Mouse (Mus musculus) lung, postnatal 14 days (tissue): Measurements from ENCODE around the gene Eml6.
A peak's percentile ranks its signal among the peaks of the same experiment; 100 is the strongest.
"Not testable (repeated sequence)": the region's sequence is repeated elsewhere in the genome, so short reads cannot be mapped to it uniquely, and the experiment has no call there.

Experiments
- DNase-seq: peaks from one replicate; pipeline ENCODE4 v3.0.0; 2021

Gene Eml6

DNA sequence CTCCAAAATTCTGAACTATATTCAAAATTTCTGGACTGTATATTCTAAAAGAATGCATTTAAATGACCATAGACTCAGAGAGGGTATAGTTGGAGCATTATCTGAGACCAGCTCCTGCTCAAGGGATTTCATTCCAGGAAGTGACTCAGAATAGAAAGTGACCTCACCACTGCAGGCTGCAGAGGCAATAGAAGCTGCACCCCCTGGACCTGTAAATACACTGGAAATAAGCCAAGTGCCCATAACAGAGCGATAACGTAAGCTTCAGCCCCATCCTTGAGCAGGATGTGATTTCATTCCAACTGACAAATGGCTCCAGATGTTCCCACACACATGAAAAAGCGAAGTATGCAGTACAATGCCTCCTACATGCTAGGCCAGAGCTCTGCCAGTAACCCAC, 186.1 kb downstream of the Eml6 start:
- peak; percentile 8 for DNase-seq

DNA sequence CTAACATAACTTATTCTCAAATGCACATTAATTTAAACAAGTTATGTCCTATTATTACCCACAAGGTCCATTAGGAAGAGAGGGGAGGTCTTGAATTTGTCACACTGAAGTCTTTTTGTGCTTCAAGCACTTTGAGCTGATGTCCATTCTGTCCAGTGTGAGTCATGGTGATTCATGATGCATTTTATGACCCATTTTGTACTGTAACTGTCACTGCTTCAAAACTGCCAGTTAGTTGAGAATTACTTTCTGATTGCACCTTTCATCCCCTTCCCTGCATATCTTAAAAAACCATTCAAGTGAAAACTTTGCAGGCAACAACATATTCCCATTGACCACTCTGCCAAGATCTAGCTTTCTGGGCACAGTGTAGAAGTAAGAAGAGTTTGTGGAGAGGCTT, 188.8 kb downstream of the Eml6 start:
- DNase-seq, result no peak

DNA sequence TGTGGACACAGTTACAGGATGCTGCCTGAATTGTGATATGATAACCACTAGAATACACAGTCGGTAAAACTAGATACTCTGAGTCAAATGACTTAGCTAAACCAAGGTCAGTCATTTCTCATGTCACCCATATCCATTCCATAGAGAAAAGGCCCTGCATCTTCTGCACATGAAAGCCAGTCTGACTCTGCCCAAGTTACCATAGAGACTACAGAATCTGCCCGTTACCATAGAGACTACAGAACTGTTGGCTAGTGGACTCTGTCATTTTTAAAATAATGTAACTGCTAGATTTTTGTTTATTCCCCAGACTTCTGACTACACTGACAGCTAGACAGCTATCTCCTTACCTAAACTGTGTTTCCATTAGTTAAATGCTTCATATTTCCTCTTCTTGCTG, 198.1 kb downstream of the Eml6 start:
- DNase-seq, result no peak

DNA sequence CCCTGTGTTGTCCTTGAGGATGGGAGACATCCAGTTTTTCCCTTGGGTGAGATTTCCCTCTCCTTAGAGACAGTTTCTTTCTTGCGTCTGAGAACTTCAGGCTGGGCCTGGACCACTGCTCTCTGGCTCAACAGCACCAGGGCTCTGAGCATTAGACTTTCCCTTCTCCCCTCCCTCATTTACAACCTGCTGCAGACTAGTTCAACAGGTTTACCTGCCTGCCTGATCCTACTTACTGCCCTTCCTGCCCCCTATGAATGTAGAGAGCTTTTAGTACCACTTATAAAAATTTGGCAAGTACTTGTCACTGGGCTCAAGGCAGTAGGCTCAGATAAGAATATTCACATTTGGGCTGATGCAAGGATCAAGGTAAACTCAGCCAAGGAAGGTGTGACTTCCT, 199.8 kb downstream of the Eml6 start:
- no peak for DNase-seq

DNA sequence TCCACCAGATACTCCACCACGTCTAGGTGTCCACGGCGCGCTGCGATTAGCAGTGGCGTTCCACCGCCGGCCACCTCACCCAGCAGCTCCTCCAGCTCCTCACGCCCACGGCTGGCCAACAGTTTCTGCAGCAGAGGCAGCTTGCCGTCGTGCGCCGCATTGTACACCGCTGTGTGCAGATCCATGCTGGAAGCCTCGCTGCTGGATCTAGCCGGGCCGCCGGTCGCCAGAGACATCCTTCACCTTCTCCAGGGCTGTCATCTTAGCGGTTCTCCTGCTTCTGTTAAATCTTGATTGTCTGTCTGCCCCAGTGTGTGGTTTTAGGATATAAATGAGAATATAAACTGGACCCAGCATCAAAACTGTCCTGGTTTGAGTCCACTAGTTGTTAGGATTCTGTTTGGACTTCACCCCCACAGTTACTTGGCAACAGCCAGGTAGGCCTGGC, 200.5 kb downstream of the Eml6 start, which contains the start of gene 4931440F15Rik:
4931440F15Rik (minus strand) TSS at position 398 of the 448 bp plus-strand sequence.
- not testable (repeated sequence) for DNase-seq

DNA sequence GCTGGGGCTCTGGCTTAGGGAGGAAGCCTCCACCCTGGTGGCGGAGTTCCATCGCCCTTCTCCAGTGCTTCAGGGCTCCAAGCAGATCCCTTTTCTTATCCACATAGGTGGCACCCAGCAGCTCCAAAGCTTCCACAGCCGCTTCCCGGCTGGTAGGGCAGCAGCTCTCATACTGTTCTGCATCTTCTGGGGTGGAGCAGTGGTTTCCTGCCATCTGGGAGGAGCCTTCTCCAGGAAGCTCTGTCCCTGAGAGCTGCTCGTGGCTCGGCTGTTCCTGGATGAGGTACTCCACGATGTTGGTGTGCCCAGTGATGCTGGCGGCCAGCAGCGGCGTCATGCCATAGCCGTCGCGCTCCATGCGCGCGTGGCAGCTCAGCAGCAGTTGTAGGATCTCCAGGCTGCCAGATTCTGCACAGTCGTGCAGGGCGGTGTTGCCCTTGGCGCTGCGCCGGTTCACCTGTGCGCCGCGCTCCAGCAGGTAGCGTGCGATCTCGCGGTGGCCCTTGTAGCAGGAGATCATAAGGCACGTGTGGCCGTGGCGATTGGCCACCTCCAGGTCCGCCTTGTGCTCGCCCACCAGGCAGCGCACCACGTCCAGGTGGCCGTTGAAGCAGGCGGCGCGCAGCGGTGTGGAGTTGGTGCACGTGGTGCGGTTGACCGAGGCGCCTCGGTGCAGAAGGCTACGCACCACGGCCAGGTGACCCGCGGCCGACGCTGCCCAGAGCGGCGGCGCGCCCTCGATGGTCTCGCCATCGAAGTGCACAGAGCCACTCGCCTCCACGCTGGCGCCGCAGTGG, 201.2 kb downstream of the Eml6 start:
- DNase-seq, result not testable (repeated sequence)

DNA sequence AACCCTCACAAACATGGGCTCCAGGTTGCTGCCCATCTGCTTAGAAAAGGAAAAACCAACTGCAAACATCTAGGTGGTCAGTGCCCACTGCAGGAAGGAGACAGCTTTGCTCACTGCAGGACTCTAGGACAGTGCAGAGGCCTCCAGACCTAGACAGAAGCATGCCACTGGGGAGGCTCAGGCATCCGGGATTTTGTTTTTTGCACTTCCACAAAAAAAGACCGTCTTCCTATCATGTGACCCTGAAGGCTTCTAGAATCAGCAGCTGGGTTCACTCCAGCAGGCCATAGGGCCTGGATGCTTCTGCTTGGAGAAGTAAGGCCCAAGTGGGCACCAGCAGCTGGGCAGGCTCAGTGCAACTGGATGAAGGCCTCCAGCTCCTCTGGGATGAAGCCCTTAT, 202.7 kb downstream of the Eml6 start:
- no peak for DNase-seq

DNA sequence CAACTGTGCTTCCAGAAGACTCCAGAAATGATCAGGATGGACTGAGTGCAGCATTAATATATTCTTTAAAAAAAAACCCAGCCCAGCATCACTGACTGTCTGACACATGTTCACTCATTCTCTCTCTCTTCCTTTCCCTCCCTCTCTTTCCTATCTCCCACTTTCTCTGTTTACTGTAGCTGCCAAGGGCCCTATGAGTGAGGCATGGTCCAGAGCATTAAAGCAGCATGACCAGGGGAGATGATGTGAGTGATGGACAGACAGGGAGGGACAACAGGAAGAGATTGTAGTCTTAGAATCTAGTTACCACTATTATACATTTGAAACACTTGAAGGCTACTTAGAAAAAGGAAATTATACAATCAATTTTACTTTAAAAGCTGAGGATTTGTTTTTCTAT, 210.2 kb downstream of the Eml6 start:
- no peak for DNase-seq

DNA sequence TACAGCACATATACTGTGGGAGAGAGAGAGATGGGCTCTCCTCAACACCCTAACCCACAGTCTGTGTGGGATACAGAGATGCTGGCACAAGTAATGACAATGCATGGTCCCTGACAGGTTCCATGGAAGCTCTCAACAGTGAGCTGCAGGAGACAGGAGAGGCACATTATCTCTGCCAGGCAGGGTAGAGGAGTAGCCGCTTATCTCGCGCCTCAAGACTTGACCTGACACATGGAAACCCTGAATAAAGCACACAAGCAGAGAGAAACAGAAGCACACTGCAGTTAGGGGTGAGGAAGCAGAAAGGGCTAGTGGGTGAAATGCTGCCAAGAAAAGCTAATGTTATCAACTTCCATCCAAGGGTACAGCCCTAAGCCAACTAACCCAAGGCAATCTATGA, 210.6 kb downstream of the Eml6 start:
- DNase-seq, result no peak

DNA sequence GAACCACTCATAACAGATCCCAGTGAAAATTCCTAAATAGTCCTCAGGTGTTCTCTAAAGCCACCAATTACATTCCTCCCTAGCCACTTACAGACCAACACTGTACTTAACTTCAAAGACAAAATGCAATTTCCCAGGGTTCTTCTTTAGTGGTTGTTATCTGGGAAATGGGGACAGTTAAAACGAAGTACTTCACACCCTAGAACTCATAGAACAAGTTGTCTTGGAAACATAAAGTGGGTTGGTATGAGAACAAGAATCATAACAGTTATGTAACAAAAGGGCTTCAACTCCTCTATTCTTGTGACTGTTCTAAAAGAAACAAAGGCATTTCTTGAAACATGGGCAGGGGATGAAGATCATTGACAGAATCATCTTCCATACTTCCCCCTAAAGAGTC, 212.6 kb downstream of the Eml6 start:
- no peak for DNase-seq

DNA sequence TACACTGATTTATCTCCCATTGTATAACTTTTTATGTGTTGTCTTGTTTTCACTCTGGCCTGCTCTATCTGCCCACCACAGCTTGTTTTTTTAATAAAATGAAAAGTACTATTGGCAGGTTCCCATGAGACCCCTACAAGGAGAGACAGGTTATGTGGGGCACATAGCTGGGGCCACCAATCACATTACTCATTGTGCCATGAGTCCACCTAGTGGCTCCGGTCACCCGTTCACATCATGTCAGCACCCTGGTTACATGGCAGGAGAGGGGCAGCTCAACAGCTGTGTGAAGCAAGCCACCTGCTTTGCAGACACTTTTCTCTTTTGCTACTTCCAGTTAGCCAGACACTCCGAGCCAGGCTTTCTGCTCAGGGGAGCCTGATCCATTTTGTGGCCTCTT, 213.4 kb downstream of the Eml6 start:
- DNase-seq, result no peak

DNA sequence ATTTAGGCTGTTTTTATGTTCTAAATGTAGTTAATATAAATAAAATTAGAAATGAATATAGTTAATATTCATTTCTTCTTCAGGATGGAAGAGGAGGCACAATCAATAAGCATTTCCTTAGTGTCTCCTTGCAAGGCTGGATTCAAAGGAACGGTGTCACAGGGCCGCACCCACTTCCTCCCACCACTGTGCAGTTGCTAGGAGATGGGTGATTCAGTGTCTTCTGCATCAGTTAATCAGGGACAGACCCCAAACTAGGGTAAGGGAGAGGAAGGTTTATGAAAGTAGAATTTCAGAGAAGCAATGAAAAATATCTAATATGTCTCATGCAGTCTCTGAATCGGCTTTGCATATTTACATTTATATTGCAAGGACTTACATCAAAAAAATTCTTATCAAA, 215.5 kb downstream of the Eml6 start:
- DNase-seq, result no peak

DNA sequence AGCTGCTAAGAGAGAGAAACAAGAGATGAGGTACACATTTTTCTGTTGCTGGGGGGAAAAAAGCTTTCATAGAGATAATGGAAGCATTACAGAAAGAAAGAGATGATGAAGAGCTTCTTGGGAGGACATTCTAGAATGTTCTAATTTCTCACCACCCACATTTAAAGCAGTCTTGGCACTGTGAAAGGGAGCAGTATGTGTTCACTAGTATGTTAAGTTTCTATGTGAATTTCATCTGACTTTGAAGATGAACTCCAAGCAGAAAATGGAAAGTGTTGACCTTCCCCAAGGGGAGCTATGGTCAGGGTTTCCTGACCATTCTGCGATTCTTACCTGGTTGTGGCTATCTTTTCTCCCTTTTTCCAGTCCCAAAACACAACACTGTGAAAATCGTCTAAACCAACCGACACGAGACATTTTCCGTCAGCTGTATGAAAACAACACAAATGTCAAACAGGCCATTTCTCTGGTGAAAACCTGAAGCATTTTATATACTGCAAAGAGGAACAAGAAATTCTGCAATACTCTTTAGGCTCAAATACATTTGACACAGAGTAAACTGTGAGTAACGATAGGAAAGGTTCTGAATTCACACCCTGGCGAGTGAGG, 216.7 kb downstream of the Eml6 start:
- DNase-seq, result no peak

DNA sequence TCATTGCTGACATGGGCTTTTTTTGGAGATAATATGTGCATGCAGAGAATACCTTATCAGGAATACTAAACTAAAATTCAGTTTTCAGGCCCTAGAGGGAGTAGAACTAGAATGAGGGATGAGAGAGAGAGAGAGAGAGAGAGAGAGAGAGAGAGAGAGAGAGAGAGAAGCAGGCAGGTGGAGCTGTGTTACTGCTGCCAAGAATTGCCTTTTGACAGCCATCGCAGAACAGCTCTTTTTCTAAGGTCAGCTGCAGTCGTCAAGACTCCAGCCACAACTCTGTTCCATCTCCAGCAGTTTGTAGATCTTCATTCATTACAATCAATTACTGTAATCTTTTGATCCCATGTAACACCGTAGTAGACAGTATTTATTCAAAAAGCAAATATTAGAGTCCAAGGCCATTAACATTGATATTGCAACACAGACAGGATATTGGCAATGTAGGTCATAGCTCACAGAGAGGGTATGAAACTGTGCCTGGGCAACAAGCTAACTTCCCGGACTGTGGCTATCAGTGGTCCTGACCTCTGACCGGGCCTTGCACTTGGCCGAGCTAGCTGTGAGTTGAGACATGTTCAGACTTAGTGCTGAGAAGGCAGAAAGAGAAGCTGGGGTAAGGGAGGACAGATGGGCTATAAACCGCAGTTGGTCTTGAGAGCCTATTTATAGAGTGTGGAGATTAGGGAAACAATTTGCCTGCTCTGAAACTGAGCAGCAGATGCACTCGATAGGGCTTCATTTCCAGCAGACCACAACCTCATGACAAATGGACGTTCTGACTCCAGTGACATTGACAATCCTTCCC, 217.5 kb downstream of the Eml6 start:
- DNase-seq, result peak; percentile 42

DNA sequence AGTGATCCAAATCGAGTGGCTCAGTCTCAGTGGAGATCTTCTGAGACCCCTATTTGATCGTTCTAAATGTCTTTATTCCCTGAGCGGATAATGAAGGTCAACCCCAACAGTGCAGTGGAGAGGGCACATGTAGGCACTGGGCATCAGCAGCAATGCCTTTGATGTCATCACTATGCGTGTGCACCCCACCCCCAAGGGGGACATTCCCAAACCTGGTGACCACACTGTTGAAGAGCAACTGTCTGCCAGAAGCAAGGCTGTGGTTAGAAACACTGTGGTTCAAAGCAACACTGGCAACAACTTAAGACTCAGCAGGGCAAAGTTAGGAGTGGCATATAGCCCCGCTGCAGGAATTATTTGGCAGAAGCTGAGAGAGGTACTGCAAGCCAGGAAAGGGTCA, 218.5 kb downstream of the Eml6 start:
- DNase-seq, result no peak

DNA sequence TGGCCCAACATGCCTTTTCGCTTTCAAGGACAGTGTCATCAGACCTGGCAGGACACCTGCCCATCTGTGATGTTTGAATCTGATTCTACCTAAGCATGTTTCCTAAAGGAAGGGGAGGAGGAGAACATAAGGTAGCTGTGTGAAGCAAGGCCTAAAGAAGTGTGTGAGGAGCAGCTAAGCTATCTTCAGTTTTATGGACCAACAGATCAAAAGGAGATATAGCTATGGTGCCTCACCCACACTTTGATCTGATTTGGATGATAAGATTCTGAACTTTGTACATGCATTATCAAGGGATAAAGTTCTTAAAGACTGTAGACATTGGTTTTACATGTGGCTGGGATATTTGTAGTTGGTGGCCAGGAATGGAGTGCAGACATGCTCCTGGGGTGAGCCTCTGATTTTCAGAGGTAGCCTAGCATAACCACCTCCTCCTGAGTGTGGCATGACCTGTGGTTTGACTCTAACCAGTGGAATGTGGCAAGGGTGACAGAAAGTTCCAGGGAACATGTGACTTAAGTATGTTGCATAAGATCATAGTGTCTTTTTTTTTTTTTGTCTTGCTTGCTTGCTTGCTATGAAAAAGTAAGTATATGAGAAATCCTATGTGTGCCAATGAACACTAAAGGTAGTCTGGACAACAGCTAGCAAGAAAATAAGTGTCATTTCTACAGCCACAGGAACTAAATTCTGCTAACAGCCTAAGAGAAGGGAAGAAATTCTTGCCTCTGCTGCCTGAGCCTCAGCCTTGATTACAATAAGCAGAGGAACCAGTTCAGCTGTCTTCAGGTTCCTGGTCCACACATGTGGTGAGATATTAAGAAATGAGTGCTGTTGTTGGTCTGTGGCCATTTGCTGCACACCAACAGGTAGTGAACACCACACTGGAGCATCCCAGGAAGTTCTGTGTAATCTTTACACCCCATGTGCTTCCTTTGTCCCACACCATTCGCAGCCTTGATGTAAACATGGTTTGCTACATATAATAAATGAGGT, 224.1 kb downstream of the Eml6 start:
- DNase-seq, result no peak

DNA sequence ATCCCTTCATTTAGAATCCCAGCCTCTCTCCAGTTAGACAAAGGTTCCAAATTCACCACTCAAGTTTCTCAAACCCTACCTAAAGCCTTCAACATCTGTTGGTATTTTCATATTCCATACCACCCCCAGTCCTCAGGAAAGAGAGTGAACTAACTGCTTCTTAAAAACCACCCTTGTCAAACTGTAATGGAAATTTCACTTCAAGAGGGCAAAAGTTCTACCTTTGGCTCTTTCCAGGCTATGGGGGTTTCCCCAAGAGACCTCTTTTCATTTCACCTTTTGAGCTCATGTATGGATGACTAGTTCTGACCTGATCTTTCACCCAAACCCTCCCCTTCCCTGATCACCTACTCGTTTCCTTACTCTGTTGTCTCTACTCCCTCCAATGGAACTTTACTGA, 226.0 kb downstream of the Eml6 start:
- no peak for DNase-seq

DNA sequence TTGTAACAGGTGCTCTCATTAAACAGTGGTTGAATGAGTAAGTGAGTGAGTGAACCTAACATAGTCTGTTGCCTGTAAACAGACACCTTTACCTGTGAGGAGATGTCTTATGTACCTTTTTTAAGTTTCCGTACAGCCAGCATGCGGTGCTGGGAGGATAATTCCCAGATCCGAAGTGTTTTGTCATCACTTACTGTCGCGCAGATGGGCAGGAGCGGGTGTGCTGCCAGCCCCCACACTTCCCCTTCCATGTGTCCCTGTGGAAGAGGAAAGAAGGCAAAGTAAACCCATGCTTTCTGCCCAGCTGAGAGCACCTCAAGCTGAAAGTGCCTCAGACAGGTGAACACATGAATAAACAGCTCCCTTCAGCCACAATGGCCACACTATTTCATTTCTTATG, 230.7 kb downstream of the Eml6 start:
- DNase-seq, result no peak

DNA sequence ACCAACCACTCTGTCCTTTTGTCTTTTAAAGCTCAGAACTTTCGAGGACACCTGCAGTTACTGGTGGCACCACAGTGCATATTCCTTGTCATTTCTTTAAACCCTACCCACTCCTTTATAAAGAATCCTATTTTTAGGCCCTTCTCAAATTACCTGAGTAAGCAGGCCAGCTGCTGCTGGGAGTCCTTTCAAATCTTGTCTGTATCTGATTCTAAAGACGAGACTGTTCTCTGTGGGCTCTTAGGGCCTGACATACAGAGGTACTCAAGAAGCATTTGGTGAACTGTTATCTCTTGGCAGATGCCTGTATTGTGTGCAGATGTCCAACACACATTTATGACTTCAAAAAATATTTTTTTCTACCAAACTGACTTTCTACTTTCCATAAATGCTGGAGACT, 231.4 kb downstream of the Eml6 start:
- no peak for DNase-seq

DNA sequence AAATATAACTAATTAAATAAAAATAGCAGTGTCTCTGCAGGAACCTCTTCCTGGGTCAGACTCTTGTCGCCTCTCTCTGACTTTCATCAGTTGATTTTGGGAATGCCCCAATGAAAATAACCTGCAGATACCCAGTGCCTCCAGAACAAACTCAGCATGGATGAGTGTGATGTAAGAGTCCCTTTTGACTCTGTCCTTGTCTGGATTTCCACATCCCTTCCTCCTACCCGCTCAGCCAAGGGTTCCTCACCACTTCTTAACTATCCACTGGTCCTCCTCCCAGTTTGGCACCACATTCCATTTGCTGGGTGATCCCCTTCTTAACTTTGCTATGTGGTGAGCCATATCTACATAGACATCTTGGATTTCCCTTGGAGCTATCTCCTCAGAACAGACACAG, 235.0 kb downstream of the Eml6 start:
- DNase-seq, result no peak

DNA sequence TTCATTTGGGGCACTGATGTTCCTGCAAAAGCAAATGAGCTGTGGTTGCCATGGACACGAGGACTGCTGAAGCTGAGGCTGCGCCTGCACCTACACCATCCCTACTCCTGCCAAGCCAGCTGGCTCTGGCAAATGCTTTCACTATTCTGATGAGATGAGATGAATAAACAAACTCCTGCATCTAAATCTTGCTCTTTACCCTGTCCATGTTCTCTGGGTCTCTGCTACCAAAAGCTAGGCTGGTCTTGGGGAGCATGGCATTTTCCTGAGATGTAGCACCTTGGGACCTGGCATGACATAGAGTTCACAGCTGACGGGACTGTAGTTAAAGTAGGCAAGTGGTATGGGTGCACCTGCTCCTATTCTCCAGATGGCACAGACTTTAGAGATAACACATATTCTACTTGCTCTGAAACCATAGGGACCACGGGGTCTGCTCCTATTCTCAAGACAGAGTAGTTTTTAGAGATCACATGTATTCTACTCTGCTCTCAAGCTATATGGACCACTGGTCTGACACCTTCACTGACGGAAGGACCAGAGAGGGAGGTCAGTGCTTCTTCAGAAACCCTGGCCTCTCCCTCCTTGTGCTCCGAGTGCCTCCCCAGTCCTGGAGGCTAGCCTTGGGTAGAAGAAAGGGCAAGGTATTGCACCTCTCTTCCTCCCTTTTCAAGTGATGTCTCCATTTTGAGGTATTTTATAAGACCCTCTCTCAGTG, 236.8 kb downstream of the Eml6 start:
- no peak for DNase-seq

DNA sequence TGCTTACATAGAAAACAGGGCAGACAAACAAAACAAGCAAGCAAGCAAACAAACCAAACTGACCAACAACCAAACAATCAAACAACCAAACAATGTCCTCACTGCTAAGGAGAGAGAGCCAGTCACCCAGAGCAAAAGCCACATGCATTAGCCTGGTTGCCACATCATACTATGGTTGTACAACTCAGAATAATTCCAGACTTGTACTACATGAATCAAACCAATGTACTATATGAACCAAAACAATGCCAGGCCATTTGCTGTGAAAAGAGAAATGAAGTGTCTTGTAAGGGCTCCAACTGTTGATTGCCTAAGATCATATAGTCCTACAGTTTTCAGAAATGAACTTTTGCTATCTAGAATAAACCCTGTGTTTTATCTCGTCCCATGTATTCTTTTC, 237.3 kb downstream of the Eml6 start:
- DNase-seq, result no peak
